Mouse (Mus musculus): ENCODE measurements around the gene Cenpc1. TPM values are rescaled to one million over a fixed set of nuclear protein-coding genes. Genes with fewer than 3 reads are reported as not detected.

Gene Cenpc1
- polyA plus RNA-seq, 1 experiment from 2014 or later, result 45.1 TPM

GRCm38 (mm10) chr5:86065876-86066550 is 630 bp upstream of the Cenpc1 start:
- Histone ChIP-seq H3K4me1 (replicated peaks; ENCODE audit: control insufficient read depth, insufficient read depth, low read length) (peaks cover 17% of the 10 kb centered on the region), H3K9me3 (ENCODE audit: control insufficient read depth, low read length) (no peaks in the 10 kb centered on the region), H3K4me2 (ENCODE audit: low read length) (peak overlapping the region; percentile 51), H3K27me3 (replicated peaks; ENCODE audit: control insufficient read depth, insufficient read depth, low read length) (no peaks in the 10 kb centered on the region), H3K4me3 (replicated peaks; ENCODE audit: low read length) (peak overlapping the region; percentile 95), H3K9ac (replicated peaks; ENCODE audit: low read depth, low read length) (peak overlapping the region; percentile 44; the same call in 1 of the 2 replicates), H3K27ac (ENCODE audit: low read length) (peak overlapping the region; percentile 37), H3K36me3 (ENCODE audit: control insufficient read depth, insufficient read depth) (no peaks in the 10 kb centered on the region)
- WGBS, result under 1% methylated on average over 17 of the region's 17 CpGs
- peak; percentile 70 for ATAC-seq

GRCm38 (mm10) chr5:86063501-86063900 is 1.9 kb downstream of the Cenpc1 start:
- 95% methylated on average over 1 of the region's 1 CpGs for WGBS
- no peaks in the 10 kb centered on the region for H3K27me3 ChIP-seq (replicated peaks; ENCODE audit: control insufficient read depth, insufficient read depth, low read length)
- H3K4me3 ChIP-seq (replicated peaks; ENCODE audit: low read length), result no peak overlapping the region
- H3K27ac ChIP-seq (ENCODE audit: low read length), result no peak overlapping the region
- H3K9ac ChIP-seq (replicated peaks; ENCODE audit: low read depth, low read length), result no peak overlapping the region
- peaks cover 17% of the 10 kb centered on the region for H3K4me1 ChIP-seq (replicated peaks; ENCODE audit: control insufficient read depth, insufficient read depth, low read length)
- peak overlapping the region; percentile 31 for H3K4me2 ChIP-seq (ENCODE audit: low read length)
- ATAC-seq, result no peak
- H3K9me3 ChIP-seq (ENCODE audit: control insufficient read depth, low read length), result no peaks in the 10 kb centered on the region
- H3K36me3 ChIP-seq (ENCODE audit: control insufficient read depth, insufficient read depth), result no peaks in the 10 kb centered on the region

DNA sequence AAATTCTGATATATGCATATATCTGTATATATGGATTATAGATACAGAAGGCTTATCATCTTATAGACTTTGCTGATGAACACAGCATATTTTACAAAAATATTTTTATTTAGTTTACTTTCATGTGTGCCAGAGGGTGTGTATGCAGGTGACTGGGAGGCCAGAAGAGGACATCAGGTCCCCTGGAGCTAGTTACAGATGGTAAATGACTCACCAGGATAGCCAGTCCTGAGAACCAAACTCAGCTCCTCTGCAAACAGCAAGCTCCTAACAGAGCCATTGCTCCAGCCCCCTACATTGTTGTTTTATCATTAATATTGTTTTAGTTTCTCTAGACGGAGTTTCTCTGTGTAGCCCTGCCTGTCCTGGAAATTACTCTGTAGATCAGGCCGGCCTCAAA is 35.6 kb downstream of the Cenpc1 start:
- H3K4me1 ChIP-seq (replicated peaks; ENCODE audit: control insufficient read depth, insufficient read depth, low read length), result no peaks in the 10 kb centered on the region
- no peak overlapping the region for H3K27ac ChIP-seq (ENCODE audit: low read length)
- no peak overlapping the region for H3K9ac ChIP-seq (replicated peaks; ENCODE audit: low read depth, low read length)
- H3K27me3 ChIP-seq (replicated peaks; ENCODE audit: control insufficient read depth, insufficient read depth, low read length), result no peaks in the 10 kb centered on the region
- H3K36me3 ChIP-seq (ENCODE audit: control insufficient read depth, insufficient read depth), result peaks cover 9% of the 10 kb centered on the region
- no peak overlapping the region for H3K4me3 ChIP-seq (replicated peaks; ENCODE audit: low read length)
- no peak for ATAC-seq
- 88% methylated on average over 2 of the region's 2 CpGs for WGBS
- no peak overlapping the region for H3K4me2 ChIP-seq (ENCODE audit: low read length)
- no peaks in the 10 kb centered on the region for H3K9me3 ChIP-seq (ENCODE audit: control insufficient read depth, low read length)

DNA sequence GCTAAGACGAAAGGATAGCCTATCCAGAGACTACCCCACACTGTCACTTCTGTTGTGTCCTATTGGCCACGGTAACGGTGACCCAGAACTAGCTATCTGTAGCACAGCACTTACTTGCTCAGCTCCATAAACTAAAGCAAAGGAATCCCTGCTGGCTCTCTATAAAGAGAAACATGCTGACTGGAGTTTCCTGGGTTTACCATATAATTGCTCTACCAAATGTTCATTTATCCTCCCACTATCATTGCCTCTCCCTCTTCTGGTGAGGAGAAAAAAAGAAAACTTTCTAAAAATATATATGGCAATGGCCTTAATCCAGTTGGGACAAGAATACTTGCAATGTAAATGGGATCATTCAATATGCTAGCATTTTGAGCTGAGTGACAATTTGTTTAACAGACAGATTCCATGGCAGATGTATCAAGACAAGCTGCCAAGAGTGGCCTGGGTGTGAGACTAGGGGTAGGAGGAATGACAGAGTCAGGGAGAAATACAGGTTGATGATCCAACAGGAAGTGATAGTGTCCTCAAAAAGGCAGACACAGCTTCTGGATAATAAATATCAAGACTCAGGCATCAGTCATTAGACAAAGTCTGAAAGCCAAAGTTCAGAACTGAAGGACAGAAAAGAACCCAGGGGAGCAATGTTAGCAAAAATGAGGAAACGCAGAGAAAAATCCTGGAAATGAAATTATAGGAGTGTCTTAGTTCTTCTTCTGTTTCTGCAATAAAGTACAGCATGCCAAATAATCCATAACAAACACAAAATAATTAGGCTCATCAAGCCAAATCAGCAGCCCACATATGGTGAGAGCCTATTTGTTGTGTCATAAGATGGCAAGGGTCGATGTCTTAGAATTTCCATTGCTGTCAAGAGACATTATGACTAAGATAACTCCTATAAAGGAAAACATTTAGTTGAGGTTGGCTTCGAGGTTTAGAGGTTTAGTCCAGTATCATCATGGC is 68.6 kb downstream of the Cenpc1 start:
- H3K36me3 ChIP-seq (ENCODE audit: control insufficient read depth, insufficient read depth), result no peaks in the 10 kb centered on the region
- H3K9ac ChIP-seq (replicated peaks; ENCODE audit: low read depth, low read length), result no peak overlapping the region
- 67% methylated on average over 6 of the region's 6 CpGs for WGBS
- no peak overlapping the region for H3K4me2 ChIP-seq (ENCODE audit: low read length)
- peak overlapping the region; percentile 21; the same call in 1 of the 2 replicates for H3K27ac ChIP-seq (ENCODE audit: low read length)
- no peaks in the 10 kb centered on the region for H3K27me3 ChIP-seq (replicated peaks; ENCODE audit: control insufficient read depth, insufficient read depth, low read length)
- no peaks in the 10 kb centered on the region for H3K4me1 ChIP-seq (replicated peaks; ENCODE audit: control insufficient read depth, insufficient read depth, low read length)
- no peaks in the 10 kb centered on the region for H3K9me3 ChIP-seq (ENCODE audit: control insufficient read depth, low read length)
- H3K4me3 ChIP-seq (replicated peaks; ENCODE audit: low read length), result no peak overlapping the region
- peak; percentile 88 for ATAC-seq

DNA sequence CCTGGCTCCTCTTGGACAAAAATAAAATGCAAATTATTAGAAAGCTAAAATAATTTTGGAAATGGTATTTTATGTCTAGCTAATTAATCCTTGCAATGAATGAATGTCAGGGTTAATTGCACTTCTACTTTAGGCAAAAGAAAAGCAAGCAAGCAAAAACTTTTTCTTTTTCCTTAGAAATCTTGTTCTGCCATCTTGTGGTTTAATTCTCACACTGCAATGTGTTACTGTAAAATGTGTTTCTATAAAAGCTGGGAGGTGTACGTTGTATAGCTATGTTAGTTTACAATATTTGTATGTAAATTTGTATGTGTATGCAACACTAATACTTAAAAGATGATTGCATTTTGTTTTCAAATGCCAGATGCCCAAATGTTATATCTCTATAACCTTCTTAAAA is 70.8 kb downstream of the Cenpc1 start:
- WGBS, result 27% methylated on average over 1 of the region's 1 CpGs
- no peak overlapping the region for H3K4me2 ChIP-seq (ENCODE audit: low read length)
- no peak overlapping the region for H3K9ac ChIP-seq (replicated peaks; ENCODE audit: low read depth, low read length)
- no peak for ATAC-seq
- H3K4me1 ChIP-seq (replicated peaks; ENCODE audit: control insufficient read depth, insufficient read depth, low read length), result no peaks in the 10 kb centered on the region
- no peaks in the 10 kb centered on the region for H3K9me3 ChIP-seq (ENCODE audit: control insufficient read depth, low read length)
- no peaks in the 10 kb centered on the region for H3K36me3 ChIP-seq (ENCODE audit: control insufficient read depth, insufficient read depth)
- no peak overlapping the region for H3K27ac ChIP-seq (ENCODE audit: low read length)
- H3K27me3 ChIP-seq (replicated peaks; ENCODE audit: control insufficient read depth, insufficient read depth, low read length), result no peaks in the 10 kb centered on the region
- no peak overlapping the region for H3K4me3 ChIP-seq (replicated peaks; ENCODE audit: low read length)

DNA sequence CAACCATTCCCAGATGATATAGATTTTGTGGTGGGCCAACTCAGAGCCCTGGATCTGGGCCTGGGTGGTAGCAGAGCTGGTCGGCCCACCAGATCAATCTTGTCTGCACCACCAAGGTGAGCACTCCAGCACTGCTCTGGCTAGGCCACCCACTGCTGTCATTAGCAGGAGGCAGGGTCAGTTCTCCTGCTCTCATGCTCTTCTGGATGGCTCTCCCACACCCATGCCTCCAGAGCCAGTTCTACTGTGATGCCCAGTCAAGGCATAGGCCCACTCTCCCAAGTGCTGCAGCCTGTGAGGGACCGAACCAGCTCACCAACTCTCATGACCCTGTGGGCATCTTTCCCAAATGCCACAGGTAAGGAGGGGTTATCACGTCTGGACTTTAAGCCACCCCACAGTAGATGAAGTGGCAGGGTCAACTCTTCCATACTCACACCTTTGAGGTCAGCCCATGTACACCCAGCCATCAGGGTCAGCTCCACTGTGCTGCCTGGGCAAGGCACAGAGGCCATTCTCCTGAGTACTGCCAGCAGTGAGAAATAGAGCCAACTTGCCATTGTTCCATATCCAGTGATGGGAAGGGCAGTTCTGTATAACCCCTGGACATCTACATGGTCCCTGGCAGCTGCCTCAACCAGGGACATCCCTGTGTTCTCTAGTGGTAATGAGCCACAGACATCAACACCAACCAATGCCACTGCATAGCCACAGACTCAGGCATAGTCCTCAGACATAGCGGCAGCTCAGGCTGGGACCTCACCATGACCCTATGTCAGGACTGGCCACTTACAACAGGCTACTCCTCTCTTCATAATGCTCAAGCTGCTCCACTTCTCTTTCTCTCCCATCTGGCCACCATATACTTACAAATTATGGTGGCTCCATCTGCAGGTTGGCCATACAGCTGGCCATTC is 72.3 kb downstream of the Cenpc1 start:
- Histone ChIP-seq H3K9me3 (ENCODE audit: control insufficient read depth, low read length) (no peaks in the 10 kb centered on the region), H3K9ac (replicated peaks; ENCODE audit: low read depth, low read length) (no peak overlapping the region), H3K4me3 (replicated peaks; ENCODE audit: low read length) (no peak overlapping the region), H3K4me1 (replicated peaks; ENCODE audit: control insufficient read depth, insufficient read depth, low read length) (no peaks in the 10 kb centered on the region), H3K4me2 (ENCODE audit: low read length) (no peak overlapping the region), H3K27ac (ENCODE audit: low read length) (no peak overlapping the region), H3K36me3 (ENCODE audit: control insufficient read depth, insufficient read depth) (no peaks in the 10 kb centered on the region), H3K27me3 (replicated peaks; ENCODE audit: control insufficient read depth, insufficient read depth, low read length) (no peaks in the 10 kb centered on the region)
- WGBS, result 91% methylated on average over 4 of the region's 4 CpGs
- ATAC-seq, result no peak

GRCm38 (mm10) chr5:85992055-85992454 is 73.3 kb downstream of the Cenpc1 start:
- H3K4me1 ChIP-seq (replicated peaks; ENCODE audit: control insufficient read depth, insufficient read depth, low read length), result no peaks in the 10 kb centered on the region; the same call in 1 of the 2 replicates
- H3K27me3 ChIP-seq (replicated peaks; ENCODE audit: control insufficient read depth, insufficient read depth, low read length), result no peaks in the 10 kb centered on the region
- H3K36me3 ChIP-seq (ENCODE audit: control insufficient read depth, insufficient read depth), result no peaks in the 10 kb centered on the region
- H3K4me3 ChIP-seq (replicated peaks; ENCODE audit: low read length), result no peak overlapping the region
- H3K27ac ChIP-seq (ENCODE audit: low read length), result no peak overlapping the region
- H3K4me2 ChIP-seq (ENCODE audit: low read length), result no peak overlapping the region
- no peaks in the 10 kb centered on the region for H3K9me3 ChIP-seq (ENCODE audit: control insufficient read depth, low read length)
- ATAC-seq, result no peak
- 5% methylated on average over 1 of the region's 1 CpGs for WGBS
- H3K9ac ChIP-seq (replicated peaks; ENCODE audit: low read depth, low read length), result no peak overlapping the region

GRCm38 (mm10) chr5:85987516-85987863 is 77.9 kb downstream of the Cenpc1 start:
- 78% methylated on average over 2 of the region's 2 CpGs for WGBS
- no peaks in the 10 kb centered on the region for H3K9me3 ChIP-seq (ENCODE audit: control insufficient read depth, low read length)
- H3K27me3 ChIP-seq (replicated peaks; ENCODE audit: control insufficient read depth, insufficient read depth, low read length), result no peaks in the 10 kb centered on the region
- H3K27ac ChIP-seq (ENCODE audit: low read length), result no peak overlapping the region
- H3K36me3 ChIP-seq (ENCODE audit: control insufficient read depth, insufficient read depth), result no peaks in the 10 kb centered on the region
- H3K9ac ChIP-seq (replicated peaks; ENCODE audit: low read depth, low read length), result no peak overlapping the region
- H3K4me2 ChIP-seq (ENCODE audit: low read length), result no peak overlapping the region
- no peaks in the 10 kb centered on the region; the same call in 1 of the 2 replicates for H3K4me1 ChIP-seq (replicated peaks; ENCODE audit: control insufficient read depth, insufficient read depth, low read length)
- ATAC-seq, result 0 out of 2 replicates have a peak, but pooled peaks have one; percentile 43
- H3K4me3 ChIP-seq (replicated peaks; ENCODE audit: low read length), result no peak overlapping the region

Data from forebrain, embryonic 16.5 days (tissue).